Mouse (Mus musculus): Measurements from ENCODE around the gene Serpina6. TPM values are rescaled to one million over a fixed set of nuclear protein-coding genes. Genes with fewer than 3 reads are reported as not detected.
"Not testable (repeated sequence)": the region's sequence is repeated elsewhere in the genome, so short reads cannot be mapped to it uniquely, and the experiment has no call there.

Gene Serpina6
- polyA plus RNA-seq, 1 experiment from 2014 or later, result 75.1 TPM

- Histone ChIP-seq H3K27me3 (replicated peaks; ENCODE audit: control insufficient read depth, insufficient read depth, low read length) (no peaks in the 10 kb centered on the region), H3K4me2 (ENCODE audit: low read length) (no peak overlapping the region), H3K4me3 (ENCODE audit: low read depth, low read length) (no peak overlapping the region), H3K9me3 (ENCODE audit: control insufficient read depth, low read length) (no peaks in the 10 kb centered on the region), H3K27ac (ENCODE audit: low read depth) (no peak overlapping the region), H3K36me3 (ENCODE audit: control insufficient read depth, insufficient read depth, low read length) (no peaks in the 10 kb centered on the region), H3K9ac (ENCODE audit: low read length) (no peak overlapping the region), H3K4me1 (replicated peaks; ENCODE audit: control insufficient read depth, insufficient read depth, low read length) (no peaks in the 10 kb centered on the region)
- no peak for DNase-seq (ENCODE audit: low spot score)
- WGBS, result 33% methylated on average over 3 of the region's 3 CpGs
- ATAC-seq (replicated peaks; ENCODE audit: low FRiP score, low TSS enrichment, low read depth), result no peak
These were observed 28.4 kb upstream of the Serpina6 start for GRCm38 (mm10) chr12:103685386-103685785.

GRCm38 (mm10) chr12:103683775-103684174 lies 26.8 kb upstream of the Serpina6 start:
- no peaks in the 10 kb centered on the region for H3K27me3 ChIP-seq (replicated peaks; ENCODE audit: control insufficient read depth, insufficient read depth, low read length)
- ATAC-seq (replicated peaks; ENCODE audit: low FRiP score, low TSS enrichment, low read depth), result no peak
- H3K36me3 ChIP-seq (ENCODE audit: control insufficient read depth, insufficient read depth, low read length), result no peaks in the 10 kb centered on the region
- no peak overlapping the region for H3K9ac ChIP-seq (ENCODE audit: low read length)
- WGBS, result 38% methylated on average over 4 of the region's 4 CpGs
- H3K4me3 ChIP-seq (ENCODE audit: low read depth, low read length), result no peak overlapping the region
- H3K4me1 ChIP-seq (replicated peaks; ENCODE audit: control insufficient read depth, insufficient read depth, low read length), result no peaks in the 10 kb centered on the region
- H3K27ac ChIP-seq (ENCODE audit: low read depth), result no peak overlapping the region
- no peak overlapping the region for H3K4me2 ChIP-seq (ENCODE audit: low read length)
- no peak for DNase-seq (ENCODE audit: low spot score)
- H3K9me3 ChIP-seq (ENCODE audit: control insufficient read depth, low read length), result no peaks in the 10 kb centered on the region

- 64% methylated on average over 2 of the region's 2 CpGs for WGBS
These were observed 24.7 kb upstream of the Serpina6 start for GRCm38 (mm10) chr12:103681739-103682138.

GRCm38 (mm10) chr12:103681169-103681568 lies 24.2 kb upstream of the Serpina6 start:
- no peak for ATAC-seq (replicated peaks; ENCODE audit: low FRiP score, low TSS enrichment, low read depth)
- 63% methylated on average over 2 of the region's 2 CpGs for WGBS
- Histone ChIP-seq H3K4me2 (ENCODE audit: low read length) (no peak overlapping the region), H3K36me3 (ENCODE audit: control insufficient read depth, insufficient read depth, low read length) (no peaks in the 10 kb centered on the region), H3K9ac (ENCODE audit: low read length) (no peak overlapping the region), H3K4me3 (ENCODE audit: low read depth, low read length) (no peak overlapping the region), H3K4me1 (replicated peaks; ENCODE audit: control insufficient read depth, insufficient read depth, low read length) (no peaks in the 10 kb centered on the region), H3K27me3 (replicated peaks; ENCODE audit: control insufficient read depth, insufficient read depth, low read length) (no peaks in the 10 kb centered on the region), H3K9me3 (ENCODE audit: control insufficient read depth, low read length) (no peaks in the 10 kb centered on the region), H3K27ac (ENCODE audit: low read depth) (no peak overlapping the region)
- no peak for DNase-seq (ENCODE audit: low spot score)

More at GRCm38 (mm10) chr12:103681739-103682138, 24.7 kb upstream of the Serpina6 start:
- Histone ChIP-seq H3K4me3 (ENCODE audit: low read depth, low read length) (no peak overlapping the region), H3K4me1 (replicated peaks; ENCODE audit: control insufficient read depth, insufficient read depth, low read length) (no peaks in the 10 kb centered on the region), H3K4me2 (ENCODE audit: low read length) (no peak overlapping the region), H3K9me3 (ENCODE audit: control insufficient read depth, low read length) (no peaks in the 10 kb centered on the region), H3K9ac (ENCODE audit: low read length) (no peak overlapping the region), H3K27me3 (replicated peaks; ENCODE audit: control insufficient read depth, insufficient read depth, low read length) (no peaks in the 10 kb centered on the region), H3K27ac (ENCODE audit: low read depth) (no peak overlapping the region), H3K36me3 (ENCODE audit: control insufficient read depth, insufficient read depth, low read length) (no peaks in the 10 kb centered on the region)
- ATAC-seq (replicated peaks; ENCODE audit: low FRiP score, low TSS enrichment, low read depth) (peak; percentile 71), DNase-seq (ENCODE audit: low spot score) (no peak)

- not testable (repeated sequence) for H3K4me2 ChIP-seq (ENCODE audit: low read length); H3K9me3 ChIP-seq (ENCODE audit: control insufficient read depth, low read length); H3K9ac ChIP-seq (ENCODE audit: low read length); H3K27me3 ChIP-seq (replicated peaks; ENCODE audit: control insufficient read depth, insufficient read depth, low read length); H3K27ac ChIP-seq (ENCODE audit: low read depth); DNase-seq (ENCODE audit: low spot score); ATAC-seq (replicated peaks; ENCODE audit: low FRiP score, low TSS enrichment, low read depth); H3K4me1 ChIP-seq (replicated peaks; ENCODE audit: control insufficient read depth, insufficient read depth, low read length); H3K36me3 ChIP-seq (ENCODE audit: control insufficient read depth, insufficient read depth, low read length); H3K4me3 ChIP-seq (ENCODE audit: low read depth, low read length)
- 92% methylated on average over 1 of the region's 1 CpGs for WGBS
These were observed 22.8 kb upstream of the Serpina6 start for GRCm38 (mm10) chr12:103679853-103680252.

- no peaks in the 10 kb centered on the region for H3K27me3 ChIP-seq (replicated peaks; ENCODE audit: control insufficient read depth, insufficient read depth, low read length)
- no peak for ATAC-seq (replicated peaks; ENCODE audit: low FRiP score, low TSS enrichment, low read depth)
- H3K27ac ChIP-seq (ENCODE audit: low read depth), result no peak within 1 kb of the TSS
- H3K9me3 ChIP-seq (ENCODE audit: control insufficient read depth, low read length), result no peaks in the 10 kb centered on the region
- H3K4me2 ChIP-seq (ENCODE audit: low read length), result no peak within 1 kb of the TSS
- no peaks in the 10 kb centered on the region for H3K36me3 ChIP-seq (ENCODE audit: control insufficient read depth, insufficient read depth, low read length)
- DNase-seq (ENCODE audit: low spot score), result no peak
- H3K9ac ChIP-seq (ENCODE audit: low read length), result no peak within 1 kb of the TSS
- WGBS, result 96% methylated on average over 1 of the region's 1 CpGs
- H3K4me1 ChIP-seq (replicated peaks; ENCODE audit: control insufficient read depth, insufficient read depth, low read length), result no peaks in the 10 kb centered on the region
- H3K4me3 ChIP-seq (ENCODE audit: low read depth, low read length), result no peak within 1 kb of the TSS
These were observed 19.0 kb upstream of the Serpina6 start, which contains the start of gene Serpina16 for GRCm38 (mm10) chr12:103676039-103676438. TSS of gene Serpina16 (minus strand) at chr12:103676139.

GRCm38 (mm10) chr12:103673179-103673578 lies 16.2 kb upstream of the Serpina6 start:
- no peak overlapping the region for H3K4me2 ChIP-seq (ENCODE audit: low read length)
- H3K9ac ChIP-seq (ENCODE audit: low read length), result no peak overlapping the region
- ATAC-seq (replicated peaks; ENCODE audit: low FRiP score, low TSS enrichment, low read depth), result no peak
- no peaks in the 10 kb centered on the region for H3K27me3 ChIP-seq (replicated peaks; ENCODE audit: control insufficient read depth, insufficient read depth, low read length)
- no peak for DNase-seq (ENCODE audit: low spot score)
- no peaks in the 10 kb centered on the region for H3K9me3 ChIP-seq (ENCODE audit: control insufficient read depth, low read length)
- WGBS, result 70% methylated on average over 2 of the region's 2 CpGs
- H3K27ac ChIP-seq (ENCODE audit: low read depth), result no peak overlapping the region
- H3K4me1 ChIP-seq (replicated peaks; ENCODE audit: control insufficient read depth, insufficient read depth, low read length), result no peaks in the 10 kb centered on the region
- no peaks in the 10 kb centered on the region for H3K36me3 ChIP-seq (ENCODE audit: control insufficient read depth, insufficient read depth, low read length)
- no peak overlapping the region for H3K4me3 ChIP-seq (ENCODE audit: low read depth, low read length)

GRCm38 (mm10) chr12:103671483-103671882 lies 14.5 kb upstream of the Serpina6 start:
- DNase-seq (ENCODE audit: low spot score), result no peak
- Histone ChIP-seq H3K4me2 (ENCODE audit: low read length) (no peak overlapping the region), H3K36me3 (ENCODE audit: control insufficient read depth, insufficient read depth, low read length) (no peaks in the 10 kb centered on the region), H3K4me3 (ENCODE audit: low read depth, low read length) (no peak overlapping the region), H3K27me3 (replicated peaks; ENCODE audit: control insufficient read depth, insufficient read depth, low read length) (no peaks in the 10 kb centered on the region), H3K4me1 (replicated peaks; ENCODE audit: control insufficient read depth, insufficient read depth, low read length) (no peaks in the 10 kb centered on the region), H3K9ac (ENCODE audit: low read length) (no peak overlapping the region), H3K9me3 (ENCODE audit: control insufficient read depth, low read length) (no peaks in the 10 kb centered on the region), H3K27ac (ENCODE audit: low read depth) (no peak overlapping the region)
- ATAC-seq (replicated peaks; ENCODE audit: low FRiP score, low TSS enrichment, low read depth), result no peak
- 73% methylated on average over 3 of the region's 3 CpGs for WGBS

- DNase-seq (ENCODE audit: low spot score) (no peak), ATAC-seq (replicated peaks; ENCODE audit: low FRiP score, low TSS enrichment, low read depth) (no peak)
- Histone ChIP-seq H3K27ac (ENCODE audit: low read depth) (no peak overlapping the region), H3K9me3 (ENCODE audit: control insufficient read depth, low read length) (no peaks in the 10 kb centered on the region), H3K4me2 (ENCODE audit: low read length) (no peak overlapping the region), H3K4me3 (ENCODE audit: low read depth, low read length) (no peak overlapping the region), H3K4me1 (replicated peaks; ENCODE audit: control insufficient read depth, insufficient read depth, low read length) (no peaks in the 10 kb centered on the region), H3K27me3 (replicated peaks; ENCODE audit: control insufficient read depth, insufficient read depth, low read length) (no peaks in the 10 kb centered on the region), H3K36me3 (ENCODE audit: control insufficient read depth, insufficient read depth, low read length) (no peaks in the 10 kb centered on the region), H3K9ac (ENCODE audit: low read length) (no peak overlapping the region)
- WGBS, result 69% methylated on average over 2 of the region's 2 CpGs
These were observed 14.0 kb upstream of the Serpina6 start for GRCm38 (mm10) chr12:103670964-103671363.
